Mouse (Mus musculus): ENCODE data around the gene BC053393.

- TF ChIP-seq CTCF (IDR thresholded peaks at IDR 0.05; ENCODE audit: control insufficient read depth, insufficient read depth, insufficient read length) (no peak), USF1 (IDR thresholded peaks at IDR 0.05; ENCODE audit: low read depth) (no peak), FOSL1 (IDR thresholded peaks at IDR 0.05; ENCODE audit: insufficient read depth, low read length, poor library complexity, severe bottlenecking) (no peak), CEBPB (IDR thresholded peaks at IDR 0.05; ENCODE audit: low read depth) (no peak), MYOG (IDR thresholded peaks at IDR 0.05; ENCODE audit: control insufficient read depth, extremely low read depth, insufficient read length) (no peak), MAX (IDR thresholded peaks at IDR 0.05) (no peak)
Observed at GRCm38 (mm10) chr11:46549721-46550120, 21.6 kb upstream of the BC053393 start.
